Mouse (Mus musculus) duodenum, adult 2 months (tissue): Measurements from ENCODE around the gene Zwilch. TPM values are rescaled to one million over a fixed set of nuclear protein-coding genes. Genes with fewer than 3 reads are reported as not detected.

Experiments used
- polyA plus RNA-seq: library from polyadenylated mRNA; depleted of rRNA; stranded (reverse); fragments of >200 nt; gene quantifications from 2 replicates; pipeline ENCODE4 v1.2.3, GENCODE M21; 2012; ENCODE audit warnings: low replicate concordance; rRNA removed

Zwilch gene
- polyA plus RNA-seq: 0.36 and 1.0 TPM in 2 replicates

GRCm38 (mm10) chr9:64172816-64173665 lies at the start of gene Zwilch, which contains the start of gene Rpl4:
Zwilch (minus strand) TSS chr9:64173104.
Rpl4 (plus strand) TSS chr9:64173375.

GRCm38 (mm10) chr9:64178974-64179646 lies 6.2 kb upstream of the Zwilch start, which contains the start of gene Snapc5:
Snapc5 (plus strand) TSS chr9:64179274.

GRCm38 (mm10) chr9:64116876-64117275 lies 56.0 kb downstream of the Zwilch start, which contains the start of gene Lctl:
Lctl (plus strand) TSS chr9:64117147.

Other genes starting within 250 kb of the Zwilch start
- gene Smad6, start 151.0 kb downstream of the Zwilch start, polyA plus RNA-seq: 43.5 and 111 TPM in 2 replicates
- gene Lctl, start 56.0 kb downstream of the Zwilch start, polyA plus RNA-seq: 0.42 and 0.43 TPM in 2 replicates
- gene Rpl4, start 271 bp upstream of the Zwilch start, polyA plus RNA-seq: 84.7 and 125 TPM in 2 replicates
- 2.4 and 3.4 TPM in 2 replicates for gene Snapc5, start 6.2 kb upstream of the Zwilch start, polyA plus RNA-seq
- not detected in 2 replicates for gene Uchl4, start 62.1 kb upstream of the Zwilch start, polyA plus RNA-seq
- gene Map2k1, start 80.5 kb upstream of the Zwilch start, polyA plus RNA-seq: 30.8 and 48.7 TPM in 2 replicates
- gene Tipin, start 108.5 kb upstream of the Zwilch start, polyA plus RNA-seq: 0.49 and 0.52 TPM in 2 replicates
- 8.5 and 9.1 TPM in 2 replicates for gene Dis3l, start 168.2 kb upstream of the Zwilch start, polyA plus RNA-seq
- 0.05 and 1.2 TPM in 2 replicates for gene Megf11, start 212.5 kb upstream of the Zwilch start, polyA plus RNA-seq